Mouse (Mus musculus): ENCODE results near the gene Hrnr.

The Hrnr gene

DNA sequence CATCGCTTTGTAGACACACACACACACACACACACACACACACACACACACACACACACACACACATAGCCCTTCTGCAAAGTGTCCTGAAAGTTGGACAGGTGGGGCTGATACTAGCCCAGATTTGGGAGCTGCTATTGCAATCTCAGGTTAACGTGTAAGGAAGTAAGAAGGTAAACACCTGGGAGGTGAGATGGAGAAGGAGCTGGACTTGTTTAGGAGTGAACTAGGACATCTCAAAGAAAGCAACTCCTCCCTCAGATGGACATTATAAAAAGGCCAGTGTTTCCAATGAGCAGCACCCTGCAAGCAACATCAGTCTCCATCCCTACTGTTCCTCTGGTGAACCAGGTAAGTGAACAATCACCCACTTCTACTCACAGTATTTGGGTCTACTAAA is at the start of gene Hrnr:
Gene Hrnr (plus strand): TSS at position 301 of the 400 bp plus-strand sequence.
- no peak for DNase-seq (ENCODE audit: low spot score in 2 of 2)

DNA sequence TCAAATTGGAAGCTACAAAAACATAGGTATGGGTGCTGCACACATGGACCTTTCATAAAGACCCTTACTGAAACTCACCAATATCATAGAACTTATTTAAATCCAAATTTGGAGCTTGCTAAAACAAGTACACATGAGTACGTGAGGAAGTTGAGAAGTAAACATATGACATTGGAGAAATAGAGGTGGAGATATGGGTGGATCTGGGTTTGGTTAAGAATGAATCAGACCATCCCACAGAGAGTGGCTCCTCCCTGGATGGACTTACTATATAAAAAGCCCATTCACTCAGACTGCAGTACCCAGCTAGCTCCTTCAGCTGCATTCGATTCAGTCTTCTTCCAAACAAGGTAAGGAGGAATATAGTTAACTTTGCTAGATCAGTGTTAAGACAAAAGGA is 46.3 kb upstream of the Hrnr start, which contains the start of gene Flg:
Gene Flg (plus strand): TSS at position 301 of the 400 bp plus-strand sequence.
- DNase-seq (ENCODE audit: low spot score in 2 of 2), result no peak

DNA sequence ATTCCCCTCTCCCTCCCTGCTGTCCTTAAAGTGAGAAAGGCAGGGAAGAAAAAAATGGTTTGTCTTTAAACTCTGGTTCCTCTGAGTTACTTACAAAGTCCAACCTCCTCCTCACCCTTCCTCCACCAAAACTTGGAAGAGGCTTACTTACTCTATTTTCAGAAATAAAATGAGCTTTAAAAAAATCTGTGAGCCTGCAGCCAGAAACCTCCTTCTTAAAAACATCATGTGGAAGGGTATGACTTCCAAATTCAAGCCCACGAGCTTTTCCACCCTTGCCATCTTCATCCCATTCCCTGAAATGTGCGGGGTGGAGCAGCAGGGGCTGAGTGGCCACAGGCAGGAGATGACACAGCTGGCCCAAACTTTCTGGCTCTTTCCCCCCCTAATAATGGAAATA is 22.0 kb upstream of the Hrnr start:
- DNase-seq (ENCODE audit: low spot score in 2 of 2), result no peak

DNA sequence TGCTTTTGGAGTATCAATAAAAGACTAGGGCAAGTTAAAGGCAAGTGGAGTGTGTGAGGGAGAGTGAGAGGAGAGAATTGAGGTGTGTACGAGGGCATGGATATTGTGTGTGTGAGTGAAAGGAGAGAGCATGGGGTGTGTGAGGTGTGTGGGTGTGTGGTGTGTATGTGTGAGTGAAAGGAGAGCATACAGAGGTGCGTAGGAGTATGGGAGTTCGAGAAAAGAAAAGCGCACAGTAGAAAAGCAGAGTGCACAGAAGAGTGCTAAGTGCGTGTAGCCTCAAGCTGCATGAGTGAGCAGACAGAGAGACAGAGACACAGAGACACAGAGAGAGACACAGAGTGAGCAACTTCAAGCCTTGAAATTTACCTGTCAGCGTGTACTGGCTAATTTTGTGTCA is 19.7 kb upstream of the Hrnr start:
- DNase-seq (ENCODE audit: low spot score in 2 of 2), result no peak

DNA sequence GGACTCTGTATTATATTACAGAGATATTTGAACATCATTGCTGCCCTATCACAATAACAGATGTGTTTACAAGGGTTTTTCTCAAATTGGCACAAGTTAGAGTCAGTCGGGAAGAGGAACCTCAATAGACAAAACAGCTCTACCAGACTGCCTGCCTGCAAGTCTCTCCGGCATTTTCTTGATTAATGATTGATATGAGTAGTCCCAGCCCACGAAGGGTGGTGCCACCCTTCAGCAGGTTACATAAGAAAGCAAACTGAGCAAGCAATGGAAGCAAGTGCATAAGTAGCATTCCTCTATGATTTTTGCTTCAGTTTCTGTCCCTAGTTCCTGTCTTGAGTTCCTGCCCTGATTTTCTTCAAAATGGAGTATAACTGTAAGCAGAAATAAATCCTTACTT is 17.7 kb upstream of the Hrnr start:
- DNase-seq (ENCODE audit: low spot score in 2 of 2), result no peak

DNA sequence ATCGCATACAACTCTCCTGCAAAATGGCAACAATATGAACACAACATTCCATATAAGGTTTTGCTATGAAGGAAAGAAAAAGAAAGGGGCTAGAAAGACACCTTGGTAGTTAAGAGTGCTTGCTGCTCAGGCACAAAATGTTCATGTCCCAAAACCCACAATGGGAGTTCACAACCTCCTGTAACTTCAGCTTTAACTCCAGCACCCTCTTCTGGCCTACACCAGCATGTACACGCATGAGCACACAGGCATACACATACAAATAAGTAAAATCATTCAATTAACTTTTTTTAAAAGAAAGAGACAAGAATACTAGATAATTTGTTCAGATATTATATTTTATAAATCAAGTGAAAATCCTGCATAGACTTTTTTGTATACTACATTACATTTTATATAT is 13.4 kb upstream of the Hrnr start:
- DNase-seq (ENCODE audit: low spot score in 2 of 2), result no peak

DNA sequence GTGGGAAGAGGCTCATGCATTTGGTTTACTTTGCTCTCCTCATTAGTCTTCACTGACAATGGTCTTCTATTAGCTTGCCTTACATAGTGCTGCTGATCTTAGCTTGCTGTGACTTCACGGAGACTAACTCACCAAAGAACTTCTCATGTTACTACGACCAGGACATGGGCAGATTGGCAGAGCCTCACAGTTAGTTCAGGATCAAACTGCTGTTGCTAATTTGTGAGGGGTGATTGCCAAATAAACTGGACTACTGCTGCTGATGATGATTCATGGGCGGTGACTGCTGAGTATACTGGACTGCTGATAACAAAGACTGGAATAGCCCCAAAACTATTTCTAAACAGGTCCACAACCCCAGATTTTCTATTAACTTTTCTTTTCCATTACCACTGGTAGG is 8.2 kb upstream of the Hrnr start:
- DNase-seq (ENCODE audit: low spot score in 2 of 2), result no peak

DNA sequence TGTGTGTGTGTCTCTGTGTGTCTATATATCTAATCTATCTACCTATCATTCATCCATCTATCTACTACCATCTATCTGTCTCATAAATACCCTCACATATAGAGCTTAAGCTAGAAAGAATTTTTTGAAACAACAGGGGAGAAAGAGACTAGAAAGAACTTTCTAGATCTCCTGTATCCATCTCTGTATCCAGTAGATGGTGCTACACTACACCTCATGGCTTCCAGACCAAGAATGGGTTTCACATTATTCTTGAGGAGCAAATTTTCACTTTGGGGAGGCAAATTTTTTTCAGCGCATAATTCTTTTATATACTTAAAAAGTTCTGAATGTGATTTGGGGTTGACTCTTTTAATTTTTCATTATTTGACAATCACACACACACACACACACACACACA is 5.2 kb upstream of the Hrnr start:
- DNase-seq (ENCODE audit: low spot score in 2 of 2), result no peak

DNA sequence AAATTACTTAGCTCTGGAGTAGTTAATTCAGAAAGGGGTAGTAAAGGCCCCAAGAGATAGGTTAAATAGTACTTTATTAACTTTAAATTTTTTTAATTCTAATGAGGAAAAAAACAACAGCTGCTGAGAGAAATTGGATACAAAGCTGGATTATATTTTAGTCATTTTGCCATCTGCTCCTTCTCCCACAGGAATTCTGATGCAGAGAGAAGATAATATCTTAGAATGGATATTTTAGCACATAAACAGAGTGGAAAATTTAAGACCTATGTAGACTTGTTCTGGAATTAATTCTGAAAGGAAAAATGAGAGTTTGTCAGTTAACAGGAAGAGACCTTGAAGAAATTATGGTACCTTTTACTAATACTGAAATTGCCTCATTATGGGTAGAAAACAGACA is 18.2 kb downstream of the Hrnr start:
- DNase-seq (ENCODE audit: low spot score in 2 of 2), result no peak

DNA sequence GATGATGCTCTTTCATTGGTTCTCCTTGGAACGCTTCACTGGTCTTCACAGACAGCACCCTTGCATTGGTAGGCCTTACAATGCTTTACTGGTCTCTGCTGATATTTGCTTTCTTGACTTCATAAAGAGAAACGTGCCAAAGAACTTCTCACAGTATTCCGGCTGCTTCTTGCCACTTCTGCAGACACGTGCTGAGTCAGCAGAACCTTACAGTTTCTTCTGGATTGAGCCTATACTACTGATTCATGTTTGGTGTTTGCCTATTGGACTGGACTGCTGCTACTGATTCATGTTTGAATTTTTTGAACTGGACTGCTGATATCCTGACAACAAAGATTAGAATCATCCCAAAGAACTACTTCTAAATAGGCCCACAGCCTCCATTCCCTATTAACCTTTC is 20.5 kb downstream of the Hrnr start:
- no peak for DNase-seq (ENCODE audit: low spot score in 2 of 2)

DNA sequence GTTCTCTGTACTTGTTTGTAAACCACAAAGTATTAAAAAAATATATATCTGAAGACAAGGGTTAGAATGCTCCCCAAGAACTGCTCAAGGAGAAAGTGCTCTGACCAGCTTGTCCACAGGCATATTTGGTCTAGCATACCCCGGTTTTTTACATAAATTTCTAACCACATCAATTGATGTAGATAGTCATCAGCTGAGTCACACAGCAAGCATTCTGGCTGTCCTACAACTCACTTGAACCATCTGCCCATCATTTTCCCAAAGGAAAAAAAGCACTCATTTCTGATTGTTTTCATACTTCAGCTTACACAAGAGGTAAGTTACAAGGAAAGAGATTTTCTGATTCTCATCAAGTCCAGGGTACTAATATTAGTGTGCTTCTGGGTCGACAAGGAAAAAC is 27.3 kb downstream of the Hrnr start:
- DNase-seq (ENCODE audit: low spot score in 2 of 2), result no peak

DNA sequence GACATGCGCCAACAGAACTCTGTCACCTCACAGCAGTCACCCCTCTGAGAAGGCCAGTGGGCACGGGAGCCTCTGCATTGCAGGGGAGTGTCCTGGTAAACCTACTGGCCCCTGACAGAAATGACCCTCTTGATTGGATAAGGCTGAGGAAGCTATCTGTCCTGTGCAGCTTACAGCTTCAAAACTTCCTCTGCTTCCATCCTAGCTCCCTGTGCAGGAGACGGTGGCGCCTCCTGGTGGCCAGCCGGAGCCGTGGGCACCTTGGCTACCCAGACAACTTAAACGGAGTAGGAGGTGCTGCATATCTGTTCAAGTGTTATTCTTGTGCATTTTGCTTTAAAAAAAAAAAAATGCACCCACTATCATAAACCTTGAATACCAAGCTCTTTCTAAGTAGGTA is 40.5 kb downstream of the Hrnr start:
- peak; percentile 53 to 57 for DNase-seq (ENCODE audit: low spot score in 2 of 2)

DNA sequence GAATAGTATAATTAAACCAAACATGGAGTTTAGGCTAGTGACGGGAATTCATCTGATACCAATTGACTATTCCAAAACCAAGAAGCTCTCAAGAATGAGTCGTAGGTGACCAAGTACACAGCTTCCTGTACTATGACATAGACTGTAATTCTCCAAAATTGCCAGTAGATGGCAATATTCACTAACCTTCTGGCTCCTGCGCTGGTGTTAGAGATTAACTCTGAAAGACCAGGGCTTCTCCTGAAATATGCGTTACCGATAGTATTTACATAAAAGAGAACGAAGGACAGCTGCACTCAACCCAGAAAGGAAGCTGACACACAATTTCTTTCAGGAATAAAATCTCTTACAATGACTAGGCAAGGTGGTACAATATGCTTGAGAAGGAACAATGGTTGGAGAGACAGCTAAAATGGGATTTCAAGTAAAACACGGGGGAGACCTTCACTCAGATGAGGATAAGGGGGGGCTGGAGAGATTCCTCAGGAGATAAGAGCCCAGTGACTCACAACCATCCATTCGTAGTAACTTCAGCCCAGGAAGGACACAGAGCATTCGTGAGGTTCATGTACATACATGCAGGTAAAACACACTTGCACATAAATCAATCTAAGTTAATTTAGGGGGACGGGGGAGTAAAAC is 42.5 kb downstream of the Hrnr start:
- DNase-seq (ENCODE audit: low spot score in 2 of 2), result no peak

DNA sequence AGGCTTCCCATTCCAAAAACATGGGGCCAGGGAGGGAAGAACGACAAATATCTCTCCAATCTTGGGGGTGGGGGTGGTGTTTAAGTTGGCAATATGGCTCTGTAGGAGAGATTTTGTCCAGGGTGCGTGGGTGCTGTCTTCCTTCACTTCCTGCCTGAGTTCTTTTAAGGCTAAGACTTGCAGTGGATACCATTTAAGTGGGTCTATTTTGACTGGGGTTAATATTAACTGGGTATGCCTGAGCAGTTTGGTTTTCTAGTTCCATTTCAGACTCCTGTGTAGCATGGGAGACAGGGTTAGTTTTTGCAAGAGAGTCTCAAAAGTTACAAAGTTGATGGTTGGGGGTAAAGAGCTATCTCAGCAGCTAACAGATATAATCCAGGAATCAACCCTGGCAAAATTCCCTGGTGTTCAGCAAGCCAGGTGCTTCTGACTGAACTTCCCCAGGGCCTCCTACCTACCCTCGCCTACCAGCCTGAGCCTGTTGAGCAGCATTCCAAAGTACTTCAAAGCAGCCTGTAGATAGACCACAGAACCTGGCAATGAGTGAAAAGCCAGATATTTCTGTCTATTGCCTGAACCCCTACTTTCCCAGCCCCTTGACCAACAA is 47.5 kb downstream of the Hrnr start:
- DNase-seq (ENCODE audit: low spot score in 2 of 2), result peak; percentile 26

DNA sequence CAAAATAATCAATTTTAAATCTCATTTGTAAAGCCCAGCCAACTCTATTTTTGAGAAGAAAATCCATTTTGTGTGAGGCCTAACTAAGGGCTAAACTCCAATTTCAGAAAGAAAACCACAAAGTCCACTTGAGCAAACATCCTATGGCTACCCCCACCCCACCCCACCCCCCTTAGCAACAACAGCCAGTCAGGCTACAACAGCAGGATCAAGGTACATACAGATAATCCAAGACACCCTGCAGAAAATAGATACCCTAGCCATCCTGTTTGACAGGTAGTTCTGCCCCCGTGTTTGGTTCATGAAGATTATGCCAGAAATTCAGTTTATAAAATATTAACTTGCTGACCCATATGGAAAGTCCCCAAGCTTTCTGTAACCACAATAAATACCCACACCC is 48.6 kb downstream of the Hrnr start:
- no peak for DNase-seq (ENCODE audit: low spot score in 2 of 2)

DNA sequence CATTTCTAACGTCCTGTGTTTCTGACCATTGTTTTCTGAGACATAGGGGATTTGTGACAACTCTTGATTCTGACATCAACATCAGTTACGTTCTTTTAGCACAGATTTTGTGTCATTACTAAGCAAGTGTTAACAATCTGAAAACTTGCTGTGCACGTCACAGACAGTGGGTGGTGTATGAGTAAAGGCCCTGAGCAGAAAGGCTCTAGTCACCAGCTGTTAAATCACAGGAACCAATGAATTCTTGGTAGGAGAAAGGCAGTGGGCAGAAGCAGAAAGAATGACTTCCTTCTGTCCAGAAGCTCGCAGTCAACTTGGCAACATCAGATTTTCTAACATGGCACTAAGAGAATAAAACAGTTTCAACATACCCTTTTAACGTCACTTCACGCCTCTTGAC is 53.9 kb downstream of the Hrnr start:
- DNase-seq (ENCODE audit: low spot score in 2 of 2), result no peak

DNA sequence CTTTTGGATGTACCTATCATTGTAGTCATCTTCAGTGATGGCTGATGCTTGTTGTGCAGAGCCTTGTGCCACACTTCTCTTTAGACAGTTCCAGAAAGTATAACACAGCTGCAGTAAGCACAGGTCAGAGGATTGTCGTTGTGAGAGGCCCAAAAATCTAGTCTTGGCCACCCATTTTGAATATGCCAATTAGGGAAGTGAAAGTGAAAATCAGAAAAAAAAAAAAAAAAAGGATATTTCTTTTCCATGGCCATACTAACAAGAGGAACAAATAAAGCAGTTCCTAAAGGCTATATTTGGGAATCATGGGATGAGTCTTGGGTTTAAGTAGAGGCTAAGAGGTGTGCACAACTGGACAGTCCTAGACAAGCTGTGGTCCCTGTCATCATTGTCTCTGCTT is 55.6 kb downstream of the Hrnr start:
- DNase-seq (ENCODE audit: low spot score in 2 of 2), result no peak

DNA sequence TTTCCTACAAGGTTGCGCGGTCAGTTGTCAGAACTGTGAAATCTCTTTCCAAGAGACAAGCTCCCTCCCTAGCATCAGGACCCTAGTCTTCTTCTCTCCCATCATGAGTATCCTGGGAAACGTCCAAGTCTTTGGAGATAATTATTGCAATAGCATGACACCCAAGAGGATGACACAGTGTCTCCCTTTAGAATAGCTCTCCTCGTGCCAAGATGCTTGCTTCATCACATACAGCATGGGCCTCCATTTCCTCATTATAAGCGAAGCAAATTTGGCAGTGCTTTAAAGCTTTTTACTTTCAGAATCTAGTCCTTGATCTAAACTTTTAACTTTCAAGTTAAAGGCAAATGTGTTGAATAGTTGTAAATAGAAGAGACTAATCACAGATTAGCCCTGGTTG is 56.1 kb downstream of the Hrnr start:
- no peak for DNase-seq (ENCODE audit: low spot score in 2 of 2)

DNA sequence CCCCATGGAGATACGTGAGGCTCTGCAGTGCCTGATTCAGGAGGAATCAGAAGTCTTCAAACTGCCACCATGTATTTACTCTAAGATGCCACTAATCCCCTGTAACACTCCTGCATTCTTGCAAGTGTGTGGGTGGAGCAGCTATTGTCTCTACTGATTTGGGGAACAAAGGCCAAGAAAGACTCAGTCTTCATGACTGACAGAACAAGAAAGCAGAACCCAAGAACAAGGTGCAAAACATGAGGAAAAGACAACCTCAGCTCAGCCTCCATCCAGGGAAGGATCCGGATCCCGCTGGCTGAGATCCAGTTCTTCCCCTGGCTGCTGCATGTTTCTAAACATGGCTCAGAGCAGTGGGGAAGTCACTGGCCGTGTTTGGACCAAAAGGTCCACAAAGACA is 58.6 kb downstream of the Hrnr start:
- no peak for DNase-seq (ENCODE audit: low spot score in 2 of 2)
